Mouse (Mus musculus) embryonic facial prominence, embryonic 12.5 days (tissue): ENCODE measurements around the gene Tex46. TPM values are rescaled to one million over a fixed set of nuclear protein-coding genes. Genes with fewer than 3 reads are reported as not detected.

Source experiments
- ATAC-seq: fragments of 200-750 bp; cut with Nextera tagmentation; 2 replicates; pipeline ENCODE4 v1.8.0; 2017; ENCODE audit not compliant: insufficient number of reproducible peaks, insufficient read depth, low FRiP score, low TSS enrichment
- H3K27ac ChIP-seq: fragments of 300-500 bp; sonication (generic); 2 replicates; pipeline ENCODE4 v1.5.1; 2016; ENCODE audit warnings: mild to moderate bottlenecking
- H3K27me3 ChIP-seq: fragments of 300-500 bp; sonication (generic); 2 replicates; pipeline ENCODE4 v1.6.1; 2016; ENCODE audit warnings: mild to moderate bottlenecking, moderate library complexity
- H3K36me3 ChIP-seq: fragments of 300-500 bp; sonication (generic); 2 replicates; pipeline ENCODE4 v1.6.1; 2016; ENCODE audit warnings: mild to moderate bottlenecking
- H3K4me1 ChIP-seq: fragments of 300-500 bp; sonication (generic); 2 replicates; pipeline ENCODE4 v1.6.1; 2016
- H3K4me2 ChIP-seq: fragments of 300-500 bp; sonication (generic); replicated peaks from 2 replicates; pipeline ENCODE4 v1.6.1; 2016; ENCODE audit warnings: mild to moderate bottlenecking, moderate library complexity
- H3K4me3 ChIP-seq: fragments of 300-500 bp; sonication (generic); 2 replicates; pipeline ENCODE4 v1.5.1; 2016; ENCODE audit warnings: mild to moderate bottlenecking
- H3K9ac ChIP-seq: fragments of 300-500 bp; sonication (generic); 2 replicates; pipeline ENCODE4 v1.6.1; 2016; ENCODE audit warnings: mild to moderate bottlenecking, moderate library complexity
- H3K9me3 ChIP-seq: fragments of 300-500 bp; sonication (generic); 2 replicates; pipeline ENCODE4 v1.6.1; 2016; ENCODE audit warnings: mild to moderate bottlenecking, moderate library complexity
- WGBS: fragments of 180-500 bp; shearing (Covaris S2); methylation state at CpG from one replicate; pipeline ENCODE4 v1.1.7; 2016; 5-methylcytosine and 5-hydroxymethylcytosine counted together
- microRNA-seq: library from miRNA; unstranded; fragments of <30 nt; microRNA quantifications from one replicate; pipeline ENCODE4, GENCODE M21; 2017
- polyA plus RNA-seq: library from polyadenylated mRNA; unstranded; fragments of >200 nt; fragmentation: Nextera tagmentation; extraction: Ambion mirVana; gene quantifications from 2 replicates; pipeline ENCODE4 v1.2.1, GENCODE M21; 2016

The Tex46 gene
- polyA plus RNA-seq, 1 experiment from 2014 or later: not detected

GRCm38 (mm10) chr4:136652528-136652910 is 42.3 kb downstream of the Tex46 start:
- Histone ChIP-seq H3K9ac (no peak overlapping the region), H3K36me3 (peaks cover 34% of the 10 kb centered on the region), H3K4me1 (peaks cover 21% of the 10 kb centered on the region), H3K4me3 (no peak overlapping the region), H3K9me3 (no peaks in the 10 kb centered on the region), H3K27ac (no peak overlapping the region), H3K27me3 (no peaks in the 10 kb centered on the region), H3K4me2 (no peak overlapping the region)
- no peak for ATAC-seq
- WGBS: 82% methylated on average over 11 of the region's 11 CpGs

- H3K4me2 ChIP-seq: no peak overlapping the region
- no peaks in the 10 kb centered on the region for H3K27me3 ChIP-seq
- no peak overlapping the region for H3K9ac ChIP-seq
- H3K36me3 ChIP-seq: peaks cover 39% of the 10 kb centered on the region
- 51% methylated on average over 6 of the region's 6 CpGs for WGBS
- H3K9me3 ChIP-seq: no peaks in the 10 kb centered on the region
- H3K27ac ChIP-seq: peak overlapping the region; percentile 14; the same call in 1 of the 2 replicates
- no peak overlapping the region for H3K4me3 ChIP-seq
- H3K4me1 ChIP-seq: peaks cover 21% of the 10 kb centered on the region
- no peak for ATAC-seq
Measured at GRCm38 (mm10) chr4:136653019-136653418, 42.8 kb downstream of the Tex46 start.

GRCm38 (mm10) chr4:136653692-136654234 is 43.5 kb downstream of the Tex46 start:
- no peaks in the 10 kb centered on the region for H3K27me3 ChIP-seq
- peaks cover 44% of the 10 kb centered on the region for H3K36me3 ChIP-seq
- no peaks in the 10 kb centered on the region for H3K9me3 ChIP-seq
- H3K4me3 ChIP-seq: no peak overlapping the region
- 85% methylated on average over 10 of the region's 10 CpGs for WGBS
- H3K9ac ChIP-seq: no peak overlapping the region
- H3K4me1 ChIP-seq: peaks cover 14% of the 10 kb centered on the region
- ATAC-seq: no peak
- H3K27ac ChIP-seq: no peak overlapping the region
- H3K4me2 ChIP-seq: no peak overlapping the region

- Histone ChIP-seq H3K4me3 (no peak overlapping the region), H3K9me3 (no peaks in the 10 kb centered on the region), H3K27ac (no peak overlapping the region), H3K4me2 (no peak overlapping the region), H3K4me1 (no peaks in the 10 kb centered on the region), H3K27me3 (no peaks in the 10 kb centered on the region), H3K36me3 (peaks cover 68% of the 10 kb centered on the region), H3K9ac (no peak overlapping the region)
- ATAC-seq: no peak
- 73% methylated on average over 3 of the region's 3 CpGs for WGBS
Measured at GRCm38 (mm10) chr4:136657914-136658313, 47.7 kb downstream of the Tex46 start.

Small RNA genes lying within 50 kb of the gene (microRNA-seq; reads per million reads assigned to microRNA genes)
- gene Gm22180: not detected

Other genes with a start within 250 kb of the Tex46 start
- 0.36 and 0.75 TPM in 2 replicates for gene Htr1d, start 186.9 kb upstream of the Tex46 start, polyA plus RNA-seq
- gene 6030445D17Rik, start 148.2 kb upstream of the Tex46 start, polyA plus RNA-seq: 0.09 and 0.34 TPM in 2 replicates
- 124 and 127 TPM in 2 replicates for gene Luzp1, start 140.7 kb upstream of the Tex46 start, polyA plus RNA-seq
- gene Kdm1a, start 7.7 kb upstream of the Tex46 start, polyA plus RNA-seq: 76.9 and 79.9 TPM in 2 replicates
- not detected in 2 replicates for gene Lactbl1, start 12.2 kb downstream of the Tex46 start, polyA plus RNA-seq
- 17.1 and 20.7 TPM in 2 replicates for gene Ephb2, start 225.6 kb downstream of the Tex46 start, polyA plus RNA-seq